Mouse (Mus musculus): ENCODE data around the gene Rps9. TPM values are rescaled to one million over a fixed set of nuclear protein-coding genes. Genes with fewer than 3 reads are reported as not detected.
A peak's percentile ranks its signal among the peaks of the same experiment; 100 is the strongest.
"Not testable (repeated sequence)": the region's sequence is repeated elsewhere in the genome, so short reads cannot be mapped to it uniquely, and the experiment has no call there.

Gene Rps9
- total and polyA plus RNA-seq, 2 experiments from 2014 or later, result 816 to 888 TPM

GRCm38 (mm10) chr7:3692987-3693808 lies 10.6 kb upstream of the Rps9 start, which contains the start of gene Mboat7:
TSS of gene Mboat7 (minus strand) at chr7:3693523.
- no peaks in the 10 kb centered on the region for H3K9me3 ChIP-seq (replicated peaks; ENCODE audit: control insufficient read depth, low read length)
- H3K4me1 ChIP-seq (ENCODE audit: control insufficient read depth, insufficient read depth), result peaks cover 14% of the 10 kb centered on the region
- peak within 1 kb of the TSS; percentile 97 for H3K4me2 ChIP-seq (ENCODE audit: low read depth, low read length)
- peak within 1 kb of the TSS; percentile 91 for H3K27ac ChIP-seq (ENCODE audit: low read depth)
- WGBS, result under 1% methylated on average over 55 of the region's 55 CpGs
- ATAC-seq (ENCODE audit: insufficient read depth, low read depth), result peak; percentile 90
- H3K36me3 ChIP-seq (replicated peaks; ENCODE audit: control insufficient read depth, insufficient read depth, low read length), result peaks cover 23% of the 10 kb centered on the region
- no peaks in the 10 kb centered on the region for H3K27me3 ChIP-seq (ENCODE audit: control insufficient read depth, insufficient read depth, low read length)
- peak within 1 kb of the TSS; percentile 76 for H3K4me3 ChIP-seq (ENCODE audit: low read depth, low read length)
- peak within 1 kb of the TSS; percentile 75 for H3K9ac ChIP-seq (replicated peaks; ENCODE audit: low read depth, low read length)
- no peak; the same call in 1 of the 2 replicates for TF ChIP-seq EP300 (IDR thresholded peaks at IDR 0.05; ENCODE audit: low read depth)
- TF ChIP-seq CTCF (IDR thresholded peaks at IDR 0.05; ENCODE audit: low read depth), result no peak
- DNase-seq (ENCODE audit: low spot score), result peak; percentile 99

GRCm38 (mm10) chr7:3693809-3694075 lies 10.1 kb upstream of the Rps9 start:
- H3K36me3 ChIP-seq (replicated peaks; ENCODE audit: control insufficient read depth, insufficient read depth, low read length), result peaks cover 27% of the 10 kb centered on the region

GRCm38 (mm10) chr7:3694076-3694948 lies 9.5 kb upstream of the Rps9 start:
- peaks cover 32% of the 10 kb centered on the region for H3K36me3 ChIP-seq (replicated peaks; ENCODE audit: control insufficient read depth, insufficient read depth, low read length)
- H3K4me2 ChIP-seq (ENCODE audit: low read depth, low read length), result peak overlapping the region; percentile 97
- H3K9me3 ChIP-seq (replicated peaks; ENCODE audit: control insufficient read depth, low read length), result no peaks in the 10 kb centered on the region
- peak; percentile 93 for DNase-seq (ENCODE audit: low spot score)
- H3K4me3 ChIP-seq (ENCODE audit: low read depth, low read length), result peak overlapping the region; percentile 76
- peak overlapping the region; percentile 75 for H3K9ac ChIP-seq (replicated peaks; ENCODE audit: low read depth, low read length)
- no peak for TF ChIP-seq CTCF (IDR thresholded peaks at IDR 0.05; ENCODE audit: low read depth)
- TF ChIP-seq EP300 (IDR thresholded peaks at IDR 0.05; ENCODE audit: low read depth), result no peak
- WGBS, result under 1% methylated on average over 52 of the region's 55 CpGs
- no peaks in the 10 kb centered on the region for H3K27me3 ChIP-seq (ENCODE audit: control insufficient read depth, insufficient read depth, low read length)
- peak; percentile 57 for ATAC-seq (ENCODE audit: insufficient read depth, low read depth)
- peaks cover 14% of the 10 kb centered on the region for H3K4me1 ChIP-seq (ENCODE audit: control insufficient read depth, insufficient read depth)
- H3K27ac ChIP-seq (ENCODE audit: low read depth), result peak overlapping the region; percentile 91

More at GRCm38 (mm10) chr7:3693809-3694075, 10.1 kb upstream of the Rps9 start:
- DNase-seq (ENCODE audit: low spot score), result no peak
- under 1% methylated on average over 18 of the region's 18 CpGs for WGBS
- no peak for TF ChIP-seq CTCF (IDR thresholded peaks at IDR 0.05; ENCODE audit: low read depth)
- TF ChIP-seq EP300 (IDR thresholded peaks at IDR 0.05; ENCODE audit: low read depth), result no peak
- no peak for ATAC-seq (ENCODE audit: insufficient read depth, low read depth)
- Histone ChIP-seq H3K4me3 (ENCODE audit: low read depth, low read length) (peak overlapping the region; percentile 76), H3K27me3 (ENCODE audit: control insufficient read depth, insufficient read depth, low read length) (no peaks in the 10 kb centered on the region), H3K4me2 (ENCODE audit: low read depth, low read length) (peak overlapping the region; percentile 97), H3K9ac (replicated peaks; ENCODE audit: low read depth, low read length) (peak overlapping the region; percentile 75), H3K27ac (ENCODE audit: low read depth) (peak overlapping the region; percentile 91), H3K9me3 (replicated peaks; ENCODE audit: control insufficient read depth, low read length) (no peaks in the 10 kb centered on the region), H3K4me1 (ENCODE audit: control insufficient read depth, insufficient read depth) (peaks cover 14% of the 10 kb centered on the region)

GRCm38 (mm10) chr7:3694949-3695305 lies 8.9 kb upstream of the Rps9 start:
- peaks cover 14% of the 10 kb centered on the region for H3K4me1 ChIP-seq (ENCODE audit: control insufficient read depth, insufficient read depth)
- peak overlapping the region; percentile 76 for H3K4me3 ChIP-seq (ENCODE audit: low read depth, low read length)
- peak overlapping the region; percentile 75 for H3K9ac ChIP-seq (replicated peaks; ENCODE audit: low read depth, low read length)
- peak overlapping the region; percentile 97 for H3K4me2 ChIP-seq (ENCODE audit: low read depth, low read length)
- H3K27me3 ChIP-seq (ENCODE audit: control insufficient read depth, insufficient read depth, low read length); ATAC-seq (ENCODE audit: insufficient read depth, low read depth); H3K9me3 ChIP-seq (replicated peaks; ENCODE audit: control insufficient read depth, low read length); DNase-seq (ENCODE audit: low spot score): not testable (repeated sequence)
- H3K27ac ChIP-seq (ENCODE audit: low read depth), result peak overlapping the region; percentile 91
- H3K36me3 ChIP-seq (replicated peaks; ENCODE audit: control insufficient read depth, insufficient read depth, low read length), result peaks cover 38% of the 10 kb centered on the region
- 5% methylated on average over 9 of the region's 9 CpGs for WGBS

GRCm38 (mm10) chr7:3698471-3698870 lies 5.3 kb upstream of the Rps9 start:
- no peak overlapping the region for H3K9ac ChIP-seq (replicated peaks; ENCODE audit: low read depth, low read length)
- 92% methylated on average over 6 of the region's 6 CpGs for WGBS
- H3K4me3 ChIP-seq (ENCODE audit: low read depth, low read length), result no peak overlapping the region
- H3K27ac ChIP-seq (ENCODE audit: low read depth), result no peak overlapping the region
- no peak overlapping the region for H3K4me2 ChIP-seq (ENCODE audit: low read depth, low read length)
- H3K36me3 ChIP-seq (replicated peaks; ENCODE audit: control insufficient read depth, insufficient read depth, low read length), result peaks cover 48% of the 10 kb centered on the region
- TF ChIP-seq EP300 (IDR thresholded peaks at IDR 0.05; ENCODE audit: low read depth) (no peak), CTCF (IDR thresholded peaks at IDR 0.05; ENCODE audit: low read depth) (no peak)
- no peaks in the 10 kb centered on the region for H3K9me3 ChIP-seq (replicated peaks; ENCODE audit: control insufficient read depth, low read length)
- no peak for DNase-seq (ENCODE audit: low spot score)
- no peaks in the 10 kb centered on the region; the same call in 1 of the 2 replicates for H3K4me1 ChIP-seq (ENCODE audit: control insufficient read depth, insufficient read depth)
- no peaks in the 10 kb centered on the region for H3K27me3 ChIP-seq (ENCODE audit: control insufficient read depth, insufficient read depth, low read length)
- ATAC-seq (ENCODE audit: insufficient read depth, low read depth), result no peak
